Mouse (Mus musculus) heart, adult 2 months (tissue): ENCODE measurements around the gene Il17ra. TPM values are rescaled to one million over a fixed set of nuclear protein-coding genes. Genes with fewer than 3 reads are reported as not detected.

Source experiments
- DNase-seq, 2 experiments: peaks; one replicate each; pipeline ENCODE4 v3.0.0; 2021
- H3K27ac ChIP-seq: fragments of 200-600 bp; 2 replicates; pipeline ENCODE4 v1.8.1; 2022
- H3K27me3 ChIP-seq: fragments of 200-500 bp; 2 replicates; pipeline ENCODE4 v1.6.1; 2012; ENCODE audit warnings: mild to moderate bottlenecking, low read length, inconsistent platforms, mixed read lengths; ENCODE audit not compliant: control insufficient read depth, insufficient read depth
- H3K36me3 ChIP-seq: fragments of 200-500 bp; 2 replicates; pipeline ENCODE4 v1.6.1; 2012; ENCODE audit warnings: low read length, inconsistent platforms; ENCODE audit not compliant: control insufficient read depth, insufficient read depth
- H3K4me1 ChIP-seq: fragments of 200-500 bp; 2 replicates; pipeline ENCODE4 v1.6.1; 2011; ENCODE audit warnings: low read length; ENCODE audit not compliant: control insufficient read depth, insufficient read depth
- H3K4me3 ChIP-seq: fragments of 200-600 bp; 2 replicates; pipeline ENCODE4 v1.8.1; 2022
- H3K79me2 ChIP-seq: fragments of 200-500 bp; replicated peaks from 2 replicates; pipeline ENCODE4 v1.6.1; 2012; ENCODE audit warnings: mild to moderate bottlenecking, inconsistent platforms, low read length, moderate library complexity, mixed read lengths; ENCODE audit not compliant: control insufficient read depth, insufficient read depth
- H3K9ac ChIP-seq: fragments of 200-500 bp; 2 replicates; pipeline ENCODE4 v1.6.1; 2012; ENCODE audit warnings: low read depth, mild to moderate bottlenecking, control low read depth, inconsistent platforms, low read length, mixed read lengths
- CTCF ChIP-seq: fragments of 200-600 bp; IDR thresholded peaks from 2 replicates; pipeline ENCODE4 v1.8.1; 2022; ENCODE audit warnings: antibody characterized with exemption, mild to moderate bottlenecking, moderate library complexity
- EP300 ChIP-seq: fragments of 200-500 bp; IDR thresholded peaks from 2 replicates; pipeline ENCODE4 v1.6.1; 2011; ENCODE audit warnings: low read depth, low read length, control low read depth; ENCODE audit not compliant: insufficient read depth
- POLR2A ChIP-seq: fragments of 200-500 bp; IDR thresholded peaks from 2 replicates; pipeline ENCODE4 v1.6.1; 2011; ENCODE audit warnings: mild to moderate bottlenecking, low read depth, low read length, control low read depth; ENCODE audit not compliant: insufficient read depth
- WGBS: fragments of 180-500 bp; shearing (Covaris S2); methylation state at CpG from one replicate; pipeline ENCODE4 v1.1.7; 2018; 5-methylcytosine and 5-hydroxymethylcytosine counted together
- intact Hi-C: fragments of 180-260 bp; cut with DNase I; formaldehyde crosslinking; loops from one replicate; pipeline ENCODE4 v1.15.1; 2025
- polyA plus RNA-seq: library from polyadenylated mRNA; depleted of rRNA; stranded (reverse); fragments of >200 nt; gene quantifications from 2 replicates; pipeline ENCODE4 v1.2.3, GENCODE M21; 2012
- total RNA-seq, 2 experiments: library from RNA; stranded (reverse); gene quantifications; 2 replicates each; pipeline ENCODE4 v1.2.3; 2021

The Il17ra gene
- total and polyA plus RNA-seq, 3 experiments, result 2.1 to 5.9 (median 2.4) TPM

DNA sequence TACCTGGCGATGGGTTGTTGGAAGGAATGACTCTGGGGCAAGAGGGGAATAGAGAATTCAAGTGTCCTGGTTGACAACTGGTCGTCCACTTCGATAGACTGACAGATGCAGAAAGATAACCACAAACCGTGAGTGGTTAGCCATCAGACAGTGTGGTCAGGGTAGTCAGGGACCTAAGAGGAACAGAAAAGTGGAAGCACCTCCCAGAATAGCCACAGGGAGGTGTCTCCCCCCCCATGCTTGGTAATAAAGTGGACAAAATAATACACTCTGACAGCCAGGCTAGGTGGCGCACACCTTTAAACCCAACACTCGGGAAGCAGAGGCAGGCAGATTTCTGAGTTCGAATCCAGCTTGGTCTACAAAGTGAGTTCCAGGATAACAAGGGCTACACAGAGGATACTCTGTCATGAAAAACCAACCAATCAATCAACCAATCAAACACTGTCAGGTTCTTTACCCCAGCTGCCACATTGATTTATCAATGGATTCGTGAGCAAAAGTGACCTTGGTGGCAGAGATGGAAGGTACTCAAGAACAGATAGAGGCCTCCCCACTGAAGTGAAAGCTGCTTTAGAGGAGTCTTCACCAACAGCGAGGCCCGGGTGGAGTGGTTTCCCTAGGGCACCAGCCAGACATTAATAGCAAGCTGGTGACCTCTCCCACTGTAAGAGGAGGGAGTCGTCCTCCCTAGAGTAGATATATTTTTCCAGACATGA is 10.5 kb upstream of the Il17ra start:
- DNase-seq, result no peak
- Histone ChIP-seq H3K4me1 (peaks cover 3% of the 10 kb centered on the region), H3K27me3 (no peaks in the 10 kb centered on the region), H3K4me3 (no peak overlapping the region), H3K36me3 (no peaks in the 10 kb centered on the region), H3K79me2 (no peaks in the 10 kb centered on the region), H3K9ac (no peak overlapping the region), H3K27ac (no peak overlapping the region)
- WGBS, result 79% methylated on average over 11 of the region's 11 CpGs
- TF ChIP-seq POLR2A, result no peak
- TF ChIP-seq EP300, result no peak
- TF ChIP-seq CTCF, result no peak
- intact Hi-C loops, result no loop called here

- Histone ChIP-seq H3K79me2 (no peaks in the 10 kb centered on the region), H3K27me3 (no peaks in the 10 kb centered on the region), H3K9ac (no peak overlapping the region), H3K4me1 (peaks cover 3% of the 10 kb centered on the region), H3K4me3 (no peak overlapping the region), H3K36me3 (no peaks in the 10 kb centered on the region), H3K27ac (no peak overlapping the region)
- intact Hi-C loops, result no loop called here
- no peak for DNase-seq
- TF ChIP-seq CTCF, result no peak
- TF ChIP-seq POLR2A, result no peak
- no peak for TF ChIP-seq EP300
- 71% methylated on average over 5 of the region's 5 CpGs for WGBS
Observed at GRCm38 (mm10) chr6:120453103-120453445, 10.0 kb upstream of the Il17ra start.

DNA sequence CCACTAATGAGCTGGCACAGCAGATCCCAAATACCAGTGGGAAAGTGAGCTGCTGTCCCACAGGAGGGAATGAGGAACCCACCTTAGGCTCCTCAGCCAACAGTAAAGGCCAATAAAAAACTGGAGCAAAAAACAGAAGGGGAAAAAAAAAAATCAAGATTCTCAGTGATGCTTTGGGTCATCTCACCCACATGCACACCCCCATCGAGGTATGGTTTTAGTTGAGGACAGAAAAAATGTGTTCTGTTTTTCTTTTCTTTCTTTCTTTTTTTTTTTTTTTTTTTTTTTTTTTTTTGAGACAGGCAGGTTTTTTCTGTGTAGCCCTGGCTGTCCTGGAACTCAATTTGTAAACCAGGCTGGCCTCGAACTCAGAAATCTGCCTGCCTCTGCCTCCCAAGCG is 9.5 kb upstream of the Il17ra start:
- no peak for DNase-seq
- intact Hi-C loops, result no loop called here
- Histone ChIP-seq H3K27me3 (no peaks in the 10 kb centered on the region), H3K79me2 (no peaks in the 10 kb centered on the region), H3K36me3 (no peaks in the 10 kb centered on the region), H3K9ac (no peak overlapping the region), H3K4me1 (peaks cover 3% of the 10 kb centered on the region), H3K4me3 (no peak overlapping the region), H3K27ac (no peak overlapping the region)
- no peak for TF ChIP-seq CTCF
- TF ChIP-seq EP300, result no peak
- TF ChIP-seq POLR2A, result no peak
- WGBS, result 93% methylated on average over 3 of the region's 3 CpGs

- Histone ChIP-seq H3K4me3 (no peak overlapping the region), H3K27me3 (no peaks in the 10 kb centered on the region), H3K9ac (no peak overlapping the region), H3K79me2 (no peaks in the 10 kb centered on the region), H3K27ac (no peak overlapping the region), H3K4me1 (peaks cover 3% of the 10 kb centered on the region), H3K36me3 (no peaks in the 10 kb centered on the region)
- peak in 1 of 2 experiments; percentile 35 for DNase-seq
- intact Hi-C loops, result no loop called here
- 37% methylated on average over 11 of the region's 11 CpGs for WGBS
- TF ChIP-seq CTCF (no peak), POLR2A (no peak), EP300 (no peak)
Observed at GRCm38 (mm10) chr6:120454627-120455077, 8.4 kb upstream of the Il17ra start.

GRCm38 (mm10) chr6:120457074-120457473 is 6.0 kb upstream of the Il17ra start:
- H3K4me1 ChIP-seq, result peaks cover 3% of the 10 kb centered on the region
- WGBS, result 65% methylated on average over 7 of the region's 7 CpGs
- H3K36me3 ChIP-seq, result no peaks in the 10 kb centered on the region

DNA sequence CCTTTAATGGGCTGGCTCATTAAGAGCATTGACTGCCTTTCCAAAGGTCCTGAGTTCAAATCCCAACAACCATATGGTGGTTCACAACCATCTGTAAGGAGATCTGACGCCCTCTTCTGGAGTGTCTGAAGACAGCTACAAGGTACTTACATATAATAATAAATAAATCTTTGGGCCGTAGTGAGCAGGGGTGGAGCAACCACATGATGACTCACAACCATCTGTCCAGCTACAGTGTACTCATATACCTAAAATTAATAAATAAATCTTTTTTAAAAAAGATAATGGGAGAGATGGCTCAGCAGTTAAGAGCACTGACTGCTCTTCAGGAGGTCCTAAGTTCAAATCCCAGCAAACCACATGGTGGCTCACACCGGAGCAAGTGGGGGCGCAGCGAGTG is 5.3 kb upstream of the Il17ra start:
- WGBS, result 82% methylated on average over 5 of the region's 5 CpGs
- intact Hi-C loops, result no loop called here
- Histone ChIP-seq H3K4me3 (no peak overlapping the region), H3K27ac (no peak overlapping the region), H3K9ac (no peak overlapping the region), H3K27me3 (no peaks in the 10 kb centered on the region), H3K4me1 (peaks cover 3% of the 10 kb centered on the region), H3K79me2 (no peaks in the 10 kb centered on the region), H3K36me3 (no peaks in the 10 kb centered on the region)
- DNase-seq, result no peak
- TF ChIP-seq CTCF, result no peak
- TF ChIP-seq POLR2A, result no peak

More at GRCm38 (mm10) chr6:120457074-120457473, 6.0 kb upstream of the Il17ra start:
- no peak for DNase-seq
- H3K9ac ChIP-seq, result no peak overlapping the region
- TF ChIP-seq EP300, result no peak
- TF ChIP-seq CTCF, result peak; percentile 42
- no peak overlapping the region for H3K27ac ChIP-seq
- no peak overlapping the region for H3K4me3 ChIP-seq
- no peaks in the 10 kb centered on the region for H3K79me2 ChIP-seq
- intact Hi-C loops, result no loop called here
- H3K27me3 ChIP-seq, result no peaks in the 10 kb centered on the region
